Mouse (Mus musculus) brain, embryonic 14.5 days (tissue): ENCODE results near the gene Rfx2.

Experiments
- CTCF ChIP-seq: fragments of 200-500 bp; IDR thresholded peaks from 2 replicates; pipeline ENCODE4 v1.5.1; 2012; ENCODE audit warnings: inconsistent platforms, mild to moderate bottlenecking, moderate library complexity, borderline replicate concordance; ENCODE audit not compliant: insufficient read depth, insufficient read length; ENCODE audit errors: extremely low read depth
- POLR2A ChIP-seq: fragments of 200-500 bp; IDR thresholded peaks from 2 replicates; pipeline ENCODE4 v1.6.1; 2012; ENCODE audit warnings: mild to moderate bottlenecking, inconsistent platforms, borderline replicate concordance; ENCODE audit not compliant: poor library complexity, insufficient read depth, insufficient read length, severe bottlenecking; ENCODE audit errors: extremely low read depth

- TF ChIP-seq POLR2A: no peak
- no peak for TF ChIP-seq CTCF
Observed at GRCm38 (mm10) chr17:56789286-56789685, 41.5 kb downstream of the Rfx2 start.
